In genomic region chr8:89207891-89208290, GRCm38 (mm10) we compare ENCODE assay signal across 35 mouse cellular contexts.
"Had no signal": no experiment of that assay in that cellular context is flagged by ENCODE, and none has a peak within 500 bp of the region (broad histone marks: within the 10 kb centered on the region; RNA-seq: fewer than 3 reads in every experiment).

No protein-coding gene starts in this region.

- H3K36me3 ChIP-seq: heart, embryonic 10.5 days; heart, embryonic 12.5 days; heart, embryonic 13.5 days; heart, embryonic 15.5 days; hindbrain, embryonic 10.5 days; hindbrain, embryonic 12.5 days; hindbrain, embryonic 13.5 days; hindbrain, embryonic 15.5 days; intestine, embryonic 15.5 days; kidney, embryonic 15.5 days had no signal

- H3K9ac ChIP-seq: heart, embryonic 12.5 days; heart, embryonic 13.5 days; heart, embryonic 15.5 days; hindbrain, embryonic 12.5 days; hindbrain, embryonic 13.5 days; hindbrain, embryonic 14.5 days; hindbrain, embryonic 15.5 days; intestine, embryonic 15.5 days; kidney, embryonic 15.5 days had no signal

- H3K4me3 ChIP-seq: heart, embryonic 10.5 days; heart, embryonic 12.5 days; heart, embryonic 13.5 days; heart, embryonic 15.5 days; hindbrain, embryonic 10.5 days; hindbrain, embryonic 12.5 days; hindbrain, embryonic 13.5 days; hindbrain, embryonic 15.5 days; intestine, embryonic 15.5 days; kidney, embryonic 15.5 days; layer of hippocampus, adult 2 months had no signal

- DNase-seq: heart, postnatal 10 days; heart, postnatal 14 days; heart, postnatal 36 days; heart, postnatal 4 days; kidney, adult 11 months; kidney, adult 18-20 months; kidney, adult 2 months; kidney, adult 8-10 months; kidney, adult 9 months; kidney, postnatal 10 days; kidney, postnatal 14 days; kidney, postnatal 25 days; kidney, postnatal 36 days; kidney, postnatal 4 days; layer of hippocampus, adult 9-11 months; layer of hippocampus, postnatal 36 days had no signal

- H3K27me3 ChIP-seq: heart, embryonic 13.5 days; heart, embryonic 15.5 days; hindbrain, embryonic 12.5 days; hindbrain, embryonic 13.5 days; hindbrain, embryonic 15.5 days; intestine, embryonic 15.5 days; kidney, embryonic 15.5 days had no signal

- ATAC-seq: hindbrain, embryonic 16.5 days; hindbrain, postnatal 0 days; inflammation-experienced regulatory T-cells, adult 6 months; intestine, embryonic 15.5 days; intestine, embryonic 16.5 days; intestine, postnatal 0 days had no signal

- H3K4me2 ChIP-seq: heart, embryonic 11.5 days; heart, embryonic 12.5 days; heart, embryonic 13.5 days; heart, embryonic 15.5 days; hindbrain, embryonic 12.5 days; hindbrain, embryonic 13.5 days; hindbrain, embryonic 14.5 days; hindbrain, embryonic 15.5 days; intestine, embryonic 15.5 days; kidney, embryonic 15.5 days had no signal

- H3K27ac ChIP-seq: heart, embryonic 10.5 days; heart, embryonic 13.5 days; heart, embryonic 15.5 days; hindbrain, embryonic 10.5 days; hindbrain, embryonic 12.5 days; hindbrain, embryonic 13.5 days; hindbrain, embryonic 14.5 days; hindbrain, embryonic 15.5 days; hindbrain, postnatal 0 days; intestine, embryonic 15.5 days; kidney, embryonic 15.5 days; kidney, postnatal 0 days; layer of hippocampus, adult 2 months had no signal

- H3K9me3 ChIP-seq: heart, embryonic 10.5 days; heart, embryonic 12.5 days; heart, embryonic 13.5 days; heart, embryonic 15.5 days; hindbrain, embryonic 10.5 days; hindbrain, embryonic 12.5 days; hindbrain, embryonic 13.5 days; hindbrain, embryonic 15.5 days; intestine, embryonic 15.5 days; kidney, embryonic 15.5 days had no signal

- H3K4me1 ChIP-seq: heart, embryonic 10.5 days; heart, embryonic 12.5 days; heart, embryonic 13.5 days; heart, embryonic 15.5 days; hindbrain, embryonic 12.5 days; hindbrain, embryonic 13.5 days; hindbrain, embryonic 15.5 days; intestine, embryonic 15.5 days; kidney, embryonic 15.5 days had no signal
